Mouse (Mus musculus) MEL (cell line): ENCODE measurements around the gene Gpn2. TPM values are rescaled to one million over a fixed set of nuclear protein-coding genes. Genes with fewer than 3 reads are reported as not detected.

Source experiments
- DNase-seq: peaks from one replicate; pipeline ENCODE4 v3.0.0; 2011; ENCODE audit warnings: low read depth, low spot score
- H3K27ac ChIP-seq: 2 replicates; pipeline ENCODE4 v1.5.1; 2012; ENCODE audit warnings: low read depth, mild to moderate bottlenecking, control low read depth, low read length, moderate library complexity; ENCODE audit not compliant: control insufficient read depth
- H3K27me3 ChIP-seq, 2 experiments: fragments of 150-350 bp in 1 of 2; sonication (generic) in 1 of 2; 2 replicates each; pipeline ENCODE4 v1.6.1; 2012; ENCODE audit warnings: low read length in 2 of 2, mild to moderate bottlenecking in 2 of 2, improper control_type of control experiment in 1 of 2, moderate library complexity in 1 of 2; ENCODE audit not compliant: insufficient read depth in 2 of 2, control insufficient read depth in 1 of 2
- H3K36me3 ChIP-seq, 2 experiments: 2 replicates each; pipeline ENCODE4 v1.6.1; 2012 to 2014; ENCODE audit warnings: low read length in 2 of 2, improper control_type of control experiment in 1 of 2, inconsistent platforms in 1 of 2, mild to moderate bottlenecking in 1 of 2; ENCODE audit not compliant: insufficient read depth in 2 of 2, control insufficient read depth in 1 of 2
- H3K4me1 ChIP-seq, 2 experiments: fragments of 150-350 bp in 1 of 2; sonication (generic) in 1 of 2; 2 replicates each; pipeline ENCODE4 v1.6.1; 2012; ENCODE audit warnings: low read length in 2 of 2, improper control_type of control experiment in 1 of 2, mild to moderate bottlenecking in 1 of 2; ENCODE audit not compliant: insufficient read depth in 2 of 2, control insufficient read depth in 1 of 2
- H3K4me3 ChIP-seq, 2 experiments: fragments of 150-350 bp in 1 of 2; sonication (generic) in 1 of 2; 2 replicates each; pipeline ENCODE4 v1.5.1; 2012; ENCODE audit warnings: low read depth in 2 of 2, low read length in 2 of 2, mild to moderate bottlenecking in 2 of 2, moderate library complexity in 2 of 2, control low read depth in 1 of 2, improper control_type of control experiment in 1 of 2; ENCODE audit not compliant: control insufficient read depth in 1 of 2, insufficient read depth in 1 of 2
- H3K79me2 ChIP-seq: 2 replicates; pipeline ENCODE4 v1.6.1; 2012; ENCODE audit warnings: mild to moderate bottlenecking, low read length, moderate library complexity; ENCODE audit not compliant: control insufficient read depth, poor library complexity, insufficient read depth
- H3K9ac ChIP-seq: 2 replicates; pipeline ENCODE4 v1.6.1; 2012; ENCODE audit warnings: low read depth, mild to moderate bottlenecking, control low read depth, low read length, moderate library complexity; ENCODE audit not compliant: control insufficient read depth, poor library complexity, severe bottlenecking
- H3K9me3 ChIP-seq: fragments of 150-350 bp; sonication (generic); replicated peaks from 2 replicates; pipeline ENCODE4 v1.6.1; 2012; ENCODE audit warnings: mild to moderate bottlenecking, low read length, improper control_type of control experiment, moderate library complexity; ENCODE audit not compliant: insufficient read depth
- BHLHE40 ChIP-seq: IDR thresholded peaks from 2 replicates; pipeline ENCODE4 v1.6.1; 2012; ENCODE audit warnings: low read depth, mild to moderate bottlenecking, inconsistent platforms, low read length, improper control_type of control experiment, borderline replicate concordance
- E2F4 ChIP-seq: IDR thresholded peaks from 2 replicates; pipeline ENCODE4 v1.6.1; 2011; ENCODE audit warnings: low read depth, low read length, improper control_type of control experiment, borderline replicate concordance
- ETS1 ChIP-seq: IDR thresholded peaks from 2 replicates; pipeline ENCODE4 v1.6.1; 2012; ENCODE audit warnings: low read depth, mild to moderate bottlenecking, inconsistent platforms, low read length, improper control_type of control experiment, moderate library complexity
- MAFK ChIP-seq: IDR thresholded peaks from 2 replicates; pipeline ENCODE4 v1.6.1; 2011; ENCODE audit warnings: low read depth, mild to moderate bottlenecking, low read length, improper control_type of control experiment, borderline replicate concordance
- MAZ ChIP-seq: IDR thresholded peaks from 2 replicates; pipeline ENCODE4 v1.6.1; 2012; ENCODE audit warnings: low read depth, mild to moderate bottlenecking, inconsistent platforms, low read length, improper control_type of control experiment
- POLR2AphosphoS5 ChIP-seq: IDR thresholded peaks from 2 replicates; pipeline ENCODE4 v1.6.1; 2012; ENCODE audit warnings: low read depth, borderline replicate concordance, mild to moderate bottlenecking, inconsistent platforms, low read length, moderate library complexity, mixed read lengths
- RAD21 ChIP-seq: IDR thresholded peaks from 2 replicates; pipeline ENCODE4 v1.6.1; 2011; ENCODE audit warnings: mild to moderate bottlenecking, low read depth, low read length, improper control_type of control experiment
- SIN3A ChIP-seq: IDR thresholded peaks from 2 replicates; pipeline ENCODE4 v1.6.1; 2012; ENCODE audit warnings: low read length, improper control_type of control experiment, inconsistent platforms
- SMC3 ChIP-seq: IDR thresholded peaks from 2 replicates; pipeline ENCODE4 v1.6.1; 2011; ENCODE audit warnings: low read depth, low read length, improper control_type of control experiment
- TBP ChIP-seq: IDR thresholded peaks from 2 replicates; pipeline ENCODE4 v1.8.0; 2011; ENCODE audit warnings: low read depth, low read length, improper control_type of control experiment
- TCF12 ChIP-seq: IDR thresholded peaks from 2 replicates; pipeline ENCODE4 v1.6.1; 2014; ENCODE audit warnings: low read depth, mild to moderate bottlenecking, inconsistent platforms, low read length, improper control_type of control experiment, moderate library complexity
- USF2 ChIP-seq, 2 experiments: IDR thresholded peaks; 2 replicates each; pipeline ENCODE4 v1.6.1; 2011 to 2012; ENCODE audit warnings: improper control_type of control experiment in 2 of 2, low read length in 2 of 2, borderline replicate concordance in 1 of 2, inconsistent platforms in 1 of 2, low read depth in 1 of 2, mild to moderate bottlenecking in 1 of 2; ENCODE audit not compliant: insufficient read depth in 1 of 2
- ZC3H11A ChIP-seq: IDR thresholded peaks from 2 replicates; pipeline ENCODE4 v1.6.1; 2012; ENCODE audit warnings: low read depth, mild to moderate bottlenecking, inconsistent platforms, low read length, improper control_type of control experiment
- ZKSCAN1 ChIP-seq: IDR thresholded peaks from 2 replicates; pipeline ENCODE4 v1.6.1; 2012; ENCODE audit warnings: low read depth, mild to moderate bottlenecking, inconsistent platforms, low read length, improper control_type of control experiment, moderate library complexity
- ZNF384 ChIP-seq: IDR thresholded peaks from 2 replicates; pipeline ENCODE4 v1.6.1; 2012; ENCODE audit warnings: low read depth, mild to moderate bottlenecking, inconsistent platforms, low read length, improper control_type of control experiment
- polyA plus RNA-seq, 2 experiments: library from polyadenylated mRNA; stranded (reverse) in 1 of 2; unstranded in 1 of 2; fragments of >175 nt in 1 of 2; fragments of >200 nt in 1 of 2; gene quantifications; 2 replicates each; pipeline versions ENCODE4 v1.2.1 to v1.2.4; 2012; ENCODE audit warnings: low replicate concordance in 2 of 2, low read depth in 1 of 2; ENCODE audit not compliant: insufficient read length in 2 of 2, insufficient read depth in 1 of 2, missing spikeins in 1 of 2
- total RNA-seq: library from RNA; depleted of rRNA; stranded (reverse); fragments of 300-350 nt; gene quantifications from 2 replicates; pipeline ENCODE4 v1.2.3, GENCODE M21; 2012

The Gpn2 gene
- total and polyA plus RNA-seq, 3 experiments = 28.6 to 43.3 TPM; not detected in 1

DNA sequence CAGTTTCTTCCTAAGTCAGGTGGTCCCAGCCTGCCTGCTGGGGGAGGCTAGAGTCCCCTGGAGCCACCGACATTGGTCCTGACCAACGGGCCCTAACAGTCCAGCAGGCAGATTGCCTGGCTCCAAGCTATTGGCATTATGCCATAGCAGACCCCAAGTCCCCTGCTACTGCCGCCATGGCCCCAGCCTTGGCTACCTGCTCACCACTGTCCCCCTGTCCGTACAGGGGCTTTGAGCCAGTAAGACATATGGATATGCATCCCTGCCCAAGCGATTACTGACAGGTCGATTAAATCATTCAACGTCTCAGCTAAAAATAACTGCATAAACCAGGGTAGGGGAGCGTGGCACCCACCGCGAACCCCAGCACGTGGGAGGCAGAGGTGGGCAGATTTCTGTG, 33.8 kb downstream of the Gpn2 start:
- Histone ChIP-seq H3K27me3 (no peaks in the 10 kb centered on the region), H3K9me3 (no peaks in the 10 kb centered on the region), H3K4me1 (no peaks in the 10 kb centered on the region), H3K4me3 (no peak overlapping the region), H3K9ac (no peak overlapping the region), H3K79me2 (no peaks in the 10 kb centered on the region), H3K36me3 (no peaks in the 10 kb centered on the region), H3K27ac (no peak overlapping the region)
- TF ChIP-seq SIN3A (no peak), ZC3H11A (no peak), RAD21 (no peak), USF2 (IDR thresholded peaks at IDR 0.05; ENCODE audit: borderline replicate concordance in 1 of 2, insufficient read depth in 1 of 2, low read depth in 1 of 2, low read length in 2 of 2) (no peak), BHLHE40 (no peak), ZKSCAN1 (no peak), POLR2AphosphoS5 (no peak), ETS1 (no peak), TBP (no peak), TCF12 (no peak), SMC3 (no peak), E2F4 (no peak), ZNF384 (no peak), MAFK (no peak), MAZ (no peak)
- DNase-seq = no peak

DNA sequence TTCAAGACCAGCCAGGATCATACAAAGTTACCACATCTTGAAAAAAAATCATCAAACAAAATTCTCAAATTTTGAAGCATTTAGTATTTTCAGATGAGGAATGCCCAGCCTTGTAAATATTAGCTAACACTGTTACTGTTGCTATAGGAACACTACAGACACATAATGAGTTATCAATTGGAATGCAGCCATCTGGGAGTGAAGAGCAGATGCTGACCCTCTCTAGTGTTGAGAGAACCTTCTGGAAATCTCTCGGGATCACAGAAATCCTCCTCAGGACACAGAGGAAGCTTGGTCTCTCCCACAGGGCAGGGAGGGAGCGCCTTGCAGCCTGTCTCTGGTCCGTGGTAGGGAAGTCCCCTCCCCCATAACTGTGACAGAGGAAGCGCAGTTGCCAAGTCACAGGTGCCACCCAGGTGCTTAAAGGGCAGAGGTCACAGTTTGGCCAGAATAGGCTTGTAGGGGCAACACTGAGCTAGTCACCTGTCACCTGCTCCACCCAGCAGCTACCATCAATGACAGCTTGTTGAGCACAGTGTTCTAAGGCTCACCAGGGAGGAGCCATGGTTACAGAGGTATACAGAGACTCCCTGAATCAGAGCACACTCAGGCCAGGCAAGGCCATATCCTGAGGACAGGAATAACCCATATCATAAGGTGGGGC, 35.4 kb downstream of the Gpn2 start:
- no peak for TF ChIP-seq RAD21
- H3K4me3 ChIP-seq = no peak overlapping the region
- DNase-seq = no peak
- H3K4me1 ChIP-seq = no peaks in the 10 kb centered on the region
- H3K9ac ChIP-seq = no peak overlapping the region
- H3K27me3 ChIP-seq = no peaks in the 10 kb centered on the region
- no peaks in the 10 kb centered on the region for H3K9me3 ChIP-seq
- no peaks in the 10 kb centered on the region for H3K36me3 ChIP-seq
- no peak overlapping the region for H3K27ac ChIP-seq
- H3K79me2 ChIP-seq = no peaks in the 10 kb centered on the region
